Mouse (Mus musculus): Measurements from ENCODE around the gene Fam166a. TPM values are rescaled to one million over a fixed set of nuclear protein-coding genes. Genes with fewer than 3 reads are reported as not detected.

Gene Fam166a
- total RNA-seq, 1 experiment: 0.49 TPM

DNA sequence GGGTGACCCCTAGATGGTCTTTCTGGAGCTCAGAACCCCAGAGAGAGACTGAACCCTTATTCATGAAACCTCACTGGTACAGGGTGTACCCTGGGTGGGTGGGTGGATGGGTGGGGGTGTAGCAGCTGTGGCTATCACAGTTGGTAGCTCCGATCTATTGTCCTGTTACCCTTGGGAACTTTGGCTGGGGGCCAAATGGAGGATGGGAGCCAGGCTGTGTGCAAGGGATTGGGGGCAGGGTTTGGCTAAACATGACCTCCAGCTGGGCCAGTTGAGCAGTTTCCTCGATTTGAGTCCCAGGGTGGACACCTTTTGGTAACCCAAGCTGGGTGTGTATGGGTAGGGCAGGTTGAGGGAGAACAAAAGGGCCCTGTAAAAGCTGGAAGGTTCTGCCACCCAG is 48.2 kb downstream of the Fam166a start:
- Histone ChIP-seq H3K27ac (ENCODE audit: insufficient read depth, low read depth, low read length, poor library complexity, severe bottlenecking) (no peak overlapping the region), H3K4me1 (ENCODE audit: control insufficient read depth in 2 of 2, insufficient read depth in 2 of 2, low read length in 2 of 2, poor library complexity in 1 of 2) (peaks cover 0 to 14% of the 10 kb centered on the region in 2 experiments; a peak in 2 of 4 replicates), H3K36me3 (ENCODE audit: control insufficient read depth, insufficient read depth, low read length, poor library complexity, severe bottlenecking) (peaks cover 15% of the 10 kb centered on the region), H3K9me3 (ENCODE audit: control insufficient read depth, insufficient read depth, low read depth, low read length) (no peaks in the 10 kb centered on the region), H3K4me3 (ENCODE audit: insufficient read depth in 1 of 2, low read depth in 1 of 2, low read length in 2 of 2, poor library complexity in 1 of 2, severe bottlenecking in 1 of 2) (no peak overlapping the region; a peak in 1 of 4 replicates), H3K9ac (ENCODE audit: insufficient read depth, low read depth, low read length, poor library complexity, severe bottlenecking) (no peak overlapping the region)
- in situ Hi-C loops (cut with MboI; ENCODE audit: low sequenced_read_pairs in 2 of 2, unreplicated experiment in 2 of 2): no loop called here
- TF ChIP-seq ZC3H11A (IDR thresholded peaks at IDR 0.05; ENCODE audit: borderline replicate concordance, low read depth, low read length) (no peak), ZNF384 (IDR thresholded peaks at IDR 0.05; ENCODE audit: low read depth, low read length) (no peak), CHD2 (IDR thresholded peaks at IDR 0.05; ENCODE audit: low read depth, low read length) (no peak), HCFC1 (IDR thresholded peaks at IDR 0.05; ENCODE audit: borderline replicate concordance, insufficient read depth, low read length) (no peak), MAFK (IDR thresholded peaks at IDR 0.05; ENCODE audit: insufficient read depth, low read depth, low read length) (no peak)
- DNase-seq (ENCODE audit: low read depth, low spot score): no peak

DNA sequence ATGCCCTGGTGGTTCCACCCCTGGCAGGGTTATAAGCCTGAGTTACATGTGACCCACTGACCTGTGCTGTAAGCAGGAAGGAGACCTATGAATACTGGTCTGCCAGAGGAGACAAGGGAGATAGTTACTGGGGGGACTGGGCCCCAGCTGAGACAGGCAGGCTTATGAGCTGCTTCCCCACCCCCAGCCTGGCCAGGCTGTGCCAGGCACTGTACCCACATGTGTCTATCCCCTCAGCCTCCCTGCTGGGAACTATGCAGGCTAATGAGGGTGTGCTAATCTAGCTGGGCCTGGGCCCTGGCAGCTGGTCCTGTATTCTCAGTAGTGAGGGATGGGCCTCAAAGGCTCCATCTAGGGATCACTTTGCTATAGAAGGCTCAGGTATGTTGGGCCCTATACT is 48.7 kb downstream of the Fam166a start:
- no peak overlapping the region for H3K27ac ChIP-seq (ENCODE audit: insufficient read depth, low read depth, low read length, poor library complexity, severe bottlenecking)
- peaks cover 0 to 14% of the 10 kb centered on the region in 2 experiments; a peak in 2 of 4 replicates for H3K4me1 ChIP-seq (ENCODE audit: control insufficient read depth in 2 of 2, insufficient read depth in 2 of 2, low read length in 2 of 2, poor library complexity in 1 of 2)
- H3K9ac ChIP-seq (ENCODE audit: insufficient read depth, low read depth, low read length, poor library complexity, severe bottlenecking): 0 out of 2 replicates have a peak overlapping the region, but pooled peaks have one; percentile 6
- no peaks in the 10 kb centered on the region for H3K9me3 ChIP-seq (ENCODE audit: control insufficient read depth, insufficient read depth, low read depth, low read length)
- H3K4me3 ChIP-seq (ENCODE audit: insufficient read depth in 1 of 2, low read depth in 1 of 2, low read length in 2 of 2, poor library complexity in 1 of 2, severe bottlenecking in 1 of 2): no peak overlapping the region
- in situ Hi-C loops (cut with MboI; ENCODE audit: low sequenced_read_pairs in 2 of 2, unreplicated experiment in 2 of 2): no loop called here
- TF ChIP-seq CHD2 (IDR thresholded peaks at IDR 0.05; ENCODE audit: low read depth, low read length) (no peak), MAFK (IDR thresholded peaks at IDR 0.05; ENCODE audit: insufficient read depth, low read depth, low read length) (no peak), ZC3H11A (IDR thresholded peaks at IDR 0.05; ENCODE audit: borderline replicate concordance, low read depth, low read length) (no peak), ZNF384 (IDR thresholded peaks at IDR 0.05; ENCODE audit: low read depth, low read length) (no peak), HCFC1 (IDR thresholded peaks at IDR 0.05; ENCODE audit: borderline replicate concordance, insufficient read depth, low read length) (no peak)
- peaks cover 15% of the 10 kb centered on the region for H3K36me3 ChIP-seq (ENCODE audit: control insufficient read depth, insufficient read depth, low read length, poor library complexity, severe bottlenecking)
- DNase-seq (ENCODE audit: low read depth, low spot score): no peak

DNA sequence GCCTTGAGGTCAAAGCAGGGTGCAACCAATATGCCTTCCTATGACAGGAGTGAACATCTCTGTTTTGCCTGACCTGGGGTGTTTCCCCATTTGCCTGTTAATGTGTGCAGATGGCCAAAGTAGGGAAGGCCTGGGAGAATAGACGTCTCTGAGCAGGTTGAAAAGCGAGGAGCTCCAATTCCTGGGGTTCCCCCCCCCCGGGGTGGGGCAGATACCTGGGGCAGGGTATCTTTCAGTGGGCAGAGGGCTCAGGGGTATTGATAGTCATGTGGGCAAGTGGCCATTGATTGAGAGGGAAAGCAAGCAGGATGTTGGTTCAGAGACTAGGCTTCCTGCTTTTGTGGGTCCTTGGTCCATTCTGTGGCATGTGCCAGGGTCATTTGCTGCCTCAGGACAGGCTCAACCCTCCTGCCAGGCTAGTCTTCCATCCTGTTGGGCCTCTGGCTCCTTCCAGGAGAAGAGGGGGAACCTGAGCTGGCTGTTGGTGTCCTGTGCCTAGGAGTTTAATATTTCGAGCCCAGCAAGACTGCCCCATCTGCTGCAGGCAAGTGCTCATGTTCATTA is 49.3 kb downstream of the Fam166a start:
- H3K36me3 ChIP-seq (ENCODE audit: control insufficient read depth, insufficient read depth, low read length, poor library complexity, severe bottlenecking): peaks cover 15% of the 10 kb centered on the region
- H3K4me1 ChIP-seq (ENCODE audit: control insufficient read depth in 2 of 2, insufficient read depth in 2 of 2, low read length in 2 of 2, poor library complexity in 1 of 2): peaks cover 0 to 14% of the 10 kb centered on the region in 2 experiments; a peak in 2 of 4 replicates
- H3K27ac ChIP-seq (ENCODE audit: insufficient read depth, low read depth, low read length, poor library complexity, severe bottlenecking): no peak overlapping the region
- H3K9me3 ChIP-seq (ENCODE audit: control insufficient read depth, insufficient read depth, low read depth, low read length): no peaks in the 10 kb centered on the region
- in situ Hi-C loops (cut with MboI; ENCODE audit: low sequenced_read_pairs in 2 of 2, unreplicated experiment in 2 of 2): no loop called here
- TF ChIP-seq ZNF384 (IDR thresholded peaks at IDR 0.05; ENCODE audit: low read depth, low read length): no peak
- TF ChIP-seq CHD2 (IDR thresholded peaks at IDR 0.05; ENCODE audit: low read depth, low read length): no peak
- DNase-seq (ENCODE audit: low read depth, low spot score): no peak
- no peak overlapping the region for H3K9ac ChIP-seq (ENCODE audit: insufficient read depth, low read depth, low read length, poor library complexity, severe bottlenecking)
- no peak overlapping the region for H3K4me3 ChIP-seq (ENCODE audit: insufficient read depth in 1 of 2, low read depth in 1 of 2, low read length in 2 of 2, poor library complexity in 1 of 2, severe bottlenecking in 1 of 2)

Other genes starting within 250 kb of the Fam166a start
- 29.2 and 38.3 TPM in 2 replicates for gene Mrpl41, start 243.6 kb upstream of the Fam166a start, total RNA-seq (2012; rRNA removed)
- 20.2 and 29.6 TPM in 2 replicates for gene Pnpla7, start 242.7 kb upstream of the Fam166a start, total RNA-seq (2012; rRNA removed)
- 9.3 and 10.4 TPM in 2 replicates for gene Nsmf, start 164.4 kb upstream of the Fam166a start, total RNA-seq (2012; rRNA removed)
- gene Entpd8, start 138.4 kb upstream of the Fam166a start, total RNA-seq (2012; rRNA removed): not detected in 2 replicates
- 0.22 TPM in 1 of 2 replicates, not detected in the other for gene Noxa1, start 123.6 kb upstream of the Fam166a start, total RNA-seq (2012; rRNA removed)
- 1.9 and 2.1 TPM in 2 replicates for gene Nrarp, start 38.0 kb upstream of the Fam166a start, total RNA-seq (2012; rRNA removed)
- 11.1 and 17.0 TPM in 2 replicates for gene Tor4a, start 21.9 kb upstream of the Fam166a start, total RNA-seq (2012; rRNA removed)
- 50.9 and 60.9 TPM in 2 replicates for gene Nelfb, start 7.3 kb upstream of the Fam166a start, total RNA-seq (2012; rRNA removed)
- gene Stpg3, start 4.1 kb upstream of the Fam166a start, total RNA-seq (2012; rRNA removed): 0.45 and 1.1 TPM in 2 replicates
- gene Tubb4b, start 6.0 kb downstream of the Fam166a start, total RNA-seq (2012; rRNA removed): 745 and 819 TPM in 2 replicates
- 0.67 and 1.8 TPM in 2 replicates for gene Slc34a3, start 15.6 kb downstream of the Fam166a start, total RNA-seq (2012; rRNA removed)
- 0.18 and 0.21 TPM in 2 replicates for gene Rnf224, start 18.0 kb downstream of the Fam166a start, total RNA-seq (2012; rRNA removed)
- gene Rnf208, start 23.5 kb downstream of the Fam166a start, total RNA-seq (2012; rRNA removed): 4.8 and 6.1 TPM in 2 replicates
- gene Cysrt1, start 23.7 kb downstream of the Fam166a start, total RNA-seq (2012; rRNA removed): 0.58 and 0.63 TPM in 2 replicates
- 14.5 and 32.9 TPM in 2 replicates for gene AL732309.1, start 28.1 kb downstream of the Fam166a start, total RNA-seq (2012; rRNA removed)
- gene Tmem203, start 36.7 kb downstream of the Fam166a start, total RNA-seq (2012; rRNA removed): 20.2 and 27.8 TPM in 2 replicates
- gene Tprn, start 43.9 kb downstream of the Fam166a start, total RNA-seq (2012; rRNA removed): 21.6 and 31.4 TPM in 2 replicates
- gene Ssna1, start 53.7 kb downstream of the Fam166a start, total RNA-seq (2012; rRNA removed): 52.4 and 70.6 TPM in 2 replicates
- gene Anapc2, start 53.7 kb downstream of the Fam166a start, total RNA-seq (2012; rRNA removed): 25.2 and 30.8 TPM in 2 replicates
- gene Tmem210, start 69.4 kb downstream of the Fam166a start, total RNA-seq (2012; rRNA removed): not detected in 2 replicates
- gene Lrrc26, start 71.2 kb downstream of the Fam166a start, total RNA-seq (2012; rRNA removed): 0.21 TPM in 1 of 2 replicates, not detected in the other
- gene Grin1, start 100.4 kb downstream of the Fam166a start, total RNA-seq (2012; rRNA removed): 2.5 and 8.3 TPM in 2 replicates
- gene Man1b1, start 113.6 kb downstream of the Fam166a start, total RNA-seq (2012; rRNA removed): 73.0 and 100 TPM in 2 replicates
- 60.2 and 141 TPM in 2 replicates for gene Dpp7, start 137.6 kb downstream of the Fam166a start, total RNA-seq (2012; rRNA removed)
- 18.7 and 22.0 TPM in 2 replicates for gene Uap1l1, start 146.9 kb downstream of the Fam166a start, total RNA-seq (2012; rRNA removed)
- gene Sapcd2, start 153.6 kb downstream of the Fam166a start, total RNA-seq (2012; rRNA removed): 34.4 and 53.8 TPM in 2 replicates
- gene Entpd2, start 177.1 kb downstream of the Fam166a start, total RNA-seq (2012; rRNA removed): 0.76 and 2.4 TPM in 2 replicates
- gene Npdc1, start 180.6 kb downstream of the Fam166a start, total RNA-seq (2012; rRNA removed): 28.3 and 43.8 TPM in 2 replicates
- gene Fut7, start 204.5 kb downstream of the Fam166a start, total RNA-seq (2012; rRNA removed): 0.37 TPM in 1 of 2 replicates, not detected in the other
- 12.6 and 21.9 TPM in 2 replicates for gene Abca2, start 210.0 kb downstream of the Fam166a start, total RNA-seq (2012; rRNA removed)
- gene Clic3, start 238.1 kb downstream of the Fam166a start, total RNA-seq (2012; rRNA removed): 0.32 and 1.5 TPM in 2 replicates
- 4.8 and 7.2 TPM in 2 replicates for gene Paxx, start 242.3 kb downstream of the Fam166a start, total RNA-seq (2012; rRNA removed)

All from ES-E14 (cell line).